29 mouse cellular contexts compared by ENCODE assay signal in genomic region chr15:101506896-101507758, GRCm38 (mm10). TPM values are rescaled to one million over a fixed set of nuclear protein-coding genes. Genes with fewer than 3 reads are reported as not detected.
DNase-seq lines count a peak whose midpoint lies in the region; ATAC-seq lines count a peak whose summit lies in the region.
"Had no signal": no experiment of that assay in that cellular context is flagged by ENCODE, and none has a peak within 500 bp of the region (broad histone marks: within the 10 kb centered on the region; RNA-seq: fewer than 3 reads in every experiment).

No protein-coding gene starts in this region.

- no peaks in the 10 kb centered on the region for H3K36me3 ChIP-seq in embryonic facial prominence, embryonic 13.5 days
- H3K36me3 ChIP-seq: heart, embryonic 10.5 days; midbrain, embryonic 13.5 days had no signal

- peaks cover 9% of the 10 kb centered on the region for H3K4me1 ChIP-seq in embryonic facial prominence, embryonic 13.5 days
- H3K4me1 ChIP-seq: midbrain, embryonic 13.5 days had no signal

- no peak overlapping the region for H3K4me3 ChIP-seq in embryonic facial prominence, embryonic 13.5 days
- H3K4me3 ChIP-seq: erythroblast, embryonic 14.5 days; heart, embryonic 10.5 days; midbrain, embryonic 13.5 days; myocyte had no signal

- peaks cover 6% of the 10 kb centered on the region; the same call in 1 of the 2 replicates for H3K27me3 ChIP-seq in embryonic facial prominence, embryonic 13.5 days
- H3K27me3 ChIP-seq: midbrain, embryonic 13.5 days had no signal

- 44% methylated on average over 14 of the region's 14 CpGs for WGBS in embryonic facial prominence, embryonic 13.5 days

- H3K27ac ChIP-seq in embryonic facial prominence, embryonic 13.5 days, result no peak overlapping the region
- H3K27ac ChIP-seq: heart, embryonic 10.5 days; midbrain, embryonic 13.5 days had no signal

- DNase-seq in kidney, adult 11 months, result peak; percentile 52
- no peak for DNase-seq in kidney, postnatal 10 days
- peak; percentile 15 for DNase-seq in embryo, embryonic 10.5 days (ENCODE audit: low spot score)
- DNase-seq in kidney, postnatal 14 days, result peak; percentile 10
- no peak for DNase-seq in frontal cortex, postnatal 14 days (ENCODE audit: low spot score in 2 of 2)
- no peak for DNase-seq in adrenal gland, adult 8-10 months
- DNase-seq: cerebellum, adult 8-10 months; heart, postnatal 10 days; layer of hippocampus, adult 9-11 months; liver; retina, postnatal 1 day; right cerebral cortex, postnatal 4 days had no signal

- ATAC-seq in embryonic facial prominence, embryonic 13.5 days (ENCODE audit: insufficient number of reproducible peaks, insufficient read depth, low FRiP score, low TSS enrichment, low read depth), result no peak
- ATAC-seq: forebrain, embryonic 14.5 days; lung, postnatal 0 days; midbrain, embryonic 13.5 days had no signal

- no peaks in the 10 kb centered on the region for H3K9me3 ChIP-seq in embryonic facial prominence, embryonic 13.5 days
- H3K9me3 ChIP-seq: heart, embryonic 10.5 days; midbrain, embryonic 13.5 days had no signal

- H3K4me2 ChIP-seq in embryonic facial prominence, embryonic 13.5 days, result no peak overlapping the region
- H3K4me2 ChIP-seq: midbrain, embryonic 13.5 days had no signal

- H3K9ac ChIP-seq in embryonic facial prominence, embryonic 13.5 days, result 0 out of 2 replicates have a peak overlapping the region, but pooled peaks have one; percentile 2
- H3K9ac ChIP-seq: midbrain, embryonic 13.5 days had no signal

RNA-seq across cellular contexts. Expression of gene Gm49425, which starts 9.9 kb away (rescaled TPM):
- polyA plus RNA-seq in embryonic facial prominence, embryonic 13.5 days (2015; fragmentation: Nextera tagmentation; extraction: Ambion mirVana), result 1.0 TPM in 1 of 2 replicates, not detected in the other
- total RNA-seq in adrenal gland, adult 8-10 months (2022), result not detected
- total RNA-seq: adrenal gland, adult 18-20 months; heart, postnatal 10 days; left cerebral cortex, postnatal 10 days had no signal
- polyA plus RNA-seq: C2C12; embryonic facial prominence, embryonic 11.5 days; erythroblast, embryonic 14.5 days; forebrain, embryonic 14.5 days; heart, embryonic 10.5 days; hindbrain, embryonic 11.5 days; liver, embryonic 16.5 days; lung, postnatal 0 days; midbrain, embryonic 13.5 days; myocyte; stomach, embryonic 16.5 days; urinary bladder, adult 2 months had no signal

RNA-seq across cellular contexts. Expression of gene Krt83, which starts 15.8 kb away (rescaled TPM):
- polyA plus RNA-seq in embryonic facial prominence, embryonic 13.5 days (2015; fragmentation: Nextera tagmentation; extraction: Ambion mirVana), result not detected in 2 replicates
- total RNA-seq in adrenal gland, adult 8-10 months (2022), result not detected
- total RNA-seq: adrenal gland, adult 18-20 months; heart, postnatal 10 days; left cerebral cortex, postnatal 10 days had no signal
- polyA plus RNA-seq: C2C12; embryonic facial prominence, embryonic 11.5 days; erythroblast, embryonic 14.5 days; forebrain, embryonic 14.5 days; heart, embryonic 10.5 days; hindbrain, embryonic 11.5 days; lung, postnatal 0 days; midbrain, embryonic 13.5 days; myocyte; neural tube, embryonic 14.5 days; stomach, embryonic 16.5 days; urinary bladder, adult 2 months had no signal

RNA-seq across cellular contexts. Expression of gene Krt84, which starts 25.5 kb away (rescaled TPM):
- not detected in 2 replicates for polyA plus RNA-seq in embryonic facial prominence, embryonic 13.5 days (2015; fragmentation: Nextera tagmentation; extraction: Ambion mirVana)
- total RNA-seq in adrenal gland, adult 8-10 months (2022), result not detected
- total RNA-seq: adrenal gland, adult 18-20 months; gastrocnemius, postnatal 4 days; heart, postnatal 10 days; left cerebral cortex, postnatal 10 days had no signal
- polyA plus RNA-seq: C2C12; embryonic facial prominence, embryonic 11.5 days; erythroblast, embryonic 14.5 days; forebrain, embryonic 14.5 days; heart, embryonic 10.5 days; hindbrain, embryonic 11.5 days; liver, embryonic 16.5 days; lung, postnatal 0 days; midbrain, embryonic 13.5 days; myocyte; stomach, embryonic 16.5 days; urinary bladder, adult 2 months had no signal

RNA-seq across cellular contexts. Expression of gene Krt86, which starts 33.8 kb away (rescaled TPM):
- 0.22 TPM in 1 of 2 replicates, not detected in the other for polyA plus RNA-seq in embryonic facial prominence, embryonic 13.5 days (2015; fragmentation: Nextera tagmentation; extraction: Ambion mirVana)
- total RNA-seq in adrenal gland, adult 8-10 months (2022), result not detected
- total RNA-seq: adrenal gland, adult 18-20 months; gastrocnemius, postnatal 4 days; heart, postnatal 10 days; left cerebral cortex, postnatal 10 days had no signal
- polyA plus RNA-seq: C2C12; embryonic facial prominence, embryonic 11.5 days; erythroblast, embryonic 14.5 days; forebrain, embryonic 14.5 days; heart, embryonic 10.5 days; hindbrain, embryonic 11.5 days; liver, embryonic 16.5 days; lung, postnatal 0 days; midbrain, embryonic 13.5 days; myocyte; neural tube, embryonic 14.5 days; stomach, embryonic 16.5 days; urinary bladder, adult 2 months had no signal

RNA-seq across cellular contexts. Expression of gene Krt82, which starts 43.3 kb away (rescaled TPM):
- not detected in 2 replicates for polyA plus RNA-seq in embryonic facial prominence, embryonic 13.5 days (2015; fragmentation: Nextera tagmentation; extraction: Ambion mirVana)
- not detected for total RNA-seq in adrenal gland, adult 8-10 months (2022)
- total RNA-seq: adrenal gland, adult 18-20 months; gastrocnemius, postnatal 4 days; heart, postnatal 10 days; left cerebral cortex, postnatal 10 days had no signal
- polyA plus RNA-seq: C2C12; embryonic facial prominence, embryonic 11.5 days; erythroblast, embryonic 14.5 days; forebrain, embryonic 14.5 days; heart, embryonic 10.5 days; hindbrain, embryonic 11.5 days; liver, embryonic 16.5 days; lung, postnatal 0 days; midbrain, embryonic 13.5 days; myocyte; neural tube, embryonic 14.5 days; stomach, embryonic 16.5 days; urinary bladder, adult 2 months had no signal

Comparison
In these comparisons a context has a peak if more than half of its experiments do, and no peak if none do; other contexts are left out.
1. DNase-seq: peak in kidney, adult 11 months (single experiment), embryo, embryonic 10.5 days (single experiment) and kidney, postnatal 14 days (single experiment); none in kidney, postnatal 10 days (single experiment), frontal cortex, postnatal 14 days (0 of 2) and adrenal gland, adult 8-10 months (single experiment).